Mouse (Mus musculus): ENCODE measurements around the gene Serpina3b.

Serpina3b gene

DNA sequence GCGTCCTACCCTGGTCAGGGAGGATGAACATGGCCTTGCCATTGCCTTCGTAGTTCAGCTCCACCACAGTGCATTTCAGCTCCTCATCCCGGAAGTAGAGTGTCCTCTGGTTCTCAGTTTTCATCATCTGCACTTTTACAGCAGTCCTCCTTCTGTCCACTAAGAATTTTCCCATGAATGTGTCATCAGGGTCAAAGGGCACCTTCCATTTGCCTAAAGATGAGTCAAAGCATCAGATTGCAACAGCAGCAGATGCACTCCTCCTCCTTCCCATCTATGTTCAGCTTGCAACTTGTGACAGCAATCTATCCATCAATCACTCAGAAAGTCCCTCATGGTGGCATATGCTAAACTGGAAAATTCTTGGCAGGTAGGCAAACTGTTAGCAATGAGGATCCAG lies 47.8 kb downstream of the Serpina3b start:
- DNase-seq (ENCODE audit: low spot score in 2 of 2) = no peak

- no peak for DNase-seq (ENCODE audit: low spot score in 2 of 2)
Observed at GRCm38 (mm10) chr12:104178577-104178976, 50.8 kb downstream of the Serpina3b start.

DNA sequence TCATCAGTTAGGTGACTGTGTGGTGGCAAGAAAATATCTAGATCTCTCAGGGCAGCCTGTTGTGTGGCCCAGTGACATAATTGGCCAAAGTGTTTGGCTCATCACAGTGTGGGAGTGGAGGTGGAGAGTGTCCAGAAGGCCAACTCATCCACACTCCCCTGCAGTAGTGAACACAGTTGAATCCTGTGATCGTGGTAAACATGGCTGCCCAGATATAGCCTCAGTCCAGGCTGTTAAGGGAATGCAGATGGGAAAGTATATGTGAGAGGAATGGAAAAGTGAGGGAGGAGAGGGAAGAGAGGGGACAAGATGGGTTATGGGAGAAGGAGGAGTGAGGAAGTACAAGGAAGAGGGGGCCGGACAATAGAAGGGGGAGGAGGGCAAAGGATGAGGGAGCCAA lies 51.2 kb downstream of the Serpina3b start:
- no peak for DNase-seq (ENCODE audit: low spot score in 2 of 2)

- DNase-seq (ENCODE audit: low spot score in 2 of 2) = no peak
Observed at GRCm38 (mm10) chr12:104185046-104185445, 57.2 kb downstream of the Serpina3b start.

DNA sequence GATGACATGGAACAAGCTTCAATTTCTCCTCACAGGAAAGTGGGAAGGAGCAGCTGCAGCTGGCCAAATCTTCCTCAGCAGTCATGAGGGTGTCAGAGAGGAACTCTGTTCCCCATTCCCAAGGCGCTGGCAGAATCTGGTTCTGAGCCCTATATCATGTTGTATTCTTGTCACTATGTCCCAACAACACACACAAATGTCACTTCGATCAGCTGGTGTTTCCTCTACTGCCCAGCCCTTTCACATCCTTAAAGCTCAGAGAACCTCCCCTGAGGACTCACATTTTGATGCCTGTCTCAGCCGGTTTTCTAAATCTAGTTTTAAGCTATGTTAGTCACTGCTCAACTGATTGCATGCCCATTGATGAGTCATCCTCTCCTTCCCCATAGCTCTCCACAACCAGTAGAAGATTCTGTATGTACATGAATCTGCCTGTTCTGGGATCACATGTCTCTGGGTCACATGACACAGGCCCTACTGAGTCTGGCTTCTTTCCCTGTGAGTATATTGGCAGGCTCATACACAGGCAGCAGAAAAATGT lies 58.3 kb downstream of the Serpina3b start:
- DNase-seq (ENCODE audit: low spot score in 2 of 2) = no peak

Measured in spleen, postnatal 10 days (tissue).